Mouse (Mus musculus) bone marrow macrophage, adult 2 months (primary cell): ENCODE data around the gene 4921509C19Rik.
"Not testable (repeated sequence)": the region's sequence is repeated elsewhere in the genome, so short reads cannot be mapped to it uniquely, and the experiment has no call there.

Source experiments
- CTCF ChIP-seq: IDR thresholded peaks from 2 replicates; pipeline ENCODE4 v1.5.1; 2012; ENCODE audit warnings: low read depth, mild to moderate bottlenecking, low read length, moderate library complexity
- POLR2A ChIP-seq: IDR thresholded peaks from 2 replicates; pipeline ENCODE4 v1.6.1; 2012; ENCODE audit warnings: mild to moderate bottlenecking, low read depth, low read length, borderline replicate concordance

- TF ChIP-seq POLR2A, CTCF: not testable (repeated sequence)
Measured at GRCm38 (mm10) chr2:151476053-151476452, at the start of gene 4921509C19Rik.
